Mouse (Mus musculus): ENCODE measurements around the gene 5330417C22Rik.

The 5330417C22Rik gene

DNA sequence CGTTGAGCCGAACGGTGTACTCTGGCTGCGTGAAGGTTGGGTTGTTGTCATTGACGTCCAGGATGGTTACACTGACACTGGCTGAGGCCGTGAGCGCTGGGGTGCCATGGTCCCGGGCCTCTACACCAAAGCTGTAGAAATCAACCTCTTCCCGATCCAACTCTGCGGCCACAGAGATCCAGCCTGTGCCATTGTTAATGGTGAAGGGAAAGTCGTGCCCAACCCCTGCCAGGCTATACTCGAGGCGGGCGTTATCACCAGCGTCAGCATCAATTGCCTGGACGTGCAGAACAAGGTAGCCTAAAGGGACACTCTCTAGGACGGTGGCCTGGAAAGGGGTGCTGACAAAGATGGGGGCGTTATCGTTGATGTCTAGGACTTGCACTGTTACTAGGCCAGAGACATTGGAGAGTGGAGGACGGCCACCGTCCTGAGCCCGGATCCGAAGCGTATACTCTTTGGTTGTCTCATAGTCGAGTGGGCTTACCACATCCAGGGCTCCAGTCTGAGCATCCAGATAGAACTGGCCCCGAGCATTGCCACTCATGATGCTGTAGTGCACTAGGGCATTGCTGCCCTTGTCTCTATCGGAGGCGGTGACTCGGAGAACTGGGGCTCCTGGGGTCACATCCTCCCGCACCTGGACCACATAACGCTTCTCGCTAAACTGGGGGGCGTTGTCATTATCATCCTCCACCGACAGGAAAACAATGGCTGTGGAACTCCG, 122.5 kb downstream of the 5330417C22Rik start:
- CTCF ChIA-PET: no interaction called here

DNA sequence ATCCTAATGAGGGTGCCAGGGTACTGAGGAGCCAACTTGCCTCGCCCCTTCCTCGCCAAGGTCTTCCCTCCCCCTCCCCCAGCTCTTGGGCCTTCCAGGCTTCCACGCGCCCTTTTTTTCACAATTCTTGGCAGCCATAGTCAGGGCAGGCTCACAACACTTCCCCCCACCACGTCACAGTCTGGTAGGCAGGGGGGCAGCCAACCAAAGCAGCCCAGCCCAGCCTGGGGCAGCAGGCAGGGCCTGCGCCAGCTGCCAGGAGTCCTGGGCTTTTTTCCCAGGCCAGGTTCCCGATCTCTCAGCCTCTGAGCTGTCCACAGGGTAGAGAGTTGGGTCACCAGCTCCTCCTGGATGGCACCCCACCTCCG, 124.6 kb downstream of the 5330417C22Rik start:
- CTCF ChIA-PET: no interaction called here

DNA sequence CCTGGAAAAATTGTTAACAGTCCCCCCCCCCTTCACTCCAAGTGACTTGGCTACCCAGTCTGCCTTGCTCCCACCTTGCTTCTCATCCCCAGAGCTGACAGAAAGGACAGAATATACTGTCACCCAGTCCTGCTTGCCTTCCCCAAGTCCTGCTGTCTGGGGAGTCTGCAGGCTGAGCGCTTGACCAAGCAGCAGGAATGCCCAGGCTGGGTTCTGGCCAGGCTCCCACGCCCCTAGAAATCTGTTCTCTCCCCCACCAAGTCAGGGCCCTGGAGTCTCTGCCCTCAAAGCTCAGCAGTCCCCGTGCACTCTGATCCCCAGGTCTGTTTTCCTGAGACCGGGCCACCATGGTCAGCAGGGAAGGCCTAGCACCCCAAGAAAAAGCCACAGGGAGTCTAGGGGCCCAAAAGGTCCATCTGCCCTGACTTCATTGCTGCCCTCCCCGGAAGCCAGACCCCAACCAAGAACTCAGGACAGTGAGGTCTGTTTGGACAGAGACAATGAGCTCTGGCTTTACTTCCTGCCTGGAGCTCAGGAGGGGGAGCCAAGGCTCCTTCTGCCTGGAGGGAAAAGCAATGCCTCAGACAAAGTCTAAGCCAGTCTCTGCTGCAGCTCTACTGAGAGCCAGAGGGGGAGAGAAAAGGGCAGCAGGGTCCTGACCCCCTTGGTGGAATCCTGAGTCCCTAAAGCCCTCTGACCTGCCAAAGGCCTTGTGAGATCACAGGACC, 125.1 kb downstream of the 5330417C22Rik start:
- CTCF ChIA-PET: no interaction called here

DNA sequence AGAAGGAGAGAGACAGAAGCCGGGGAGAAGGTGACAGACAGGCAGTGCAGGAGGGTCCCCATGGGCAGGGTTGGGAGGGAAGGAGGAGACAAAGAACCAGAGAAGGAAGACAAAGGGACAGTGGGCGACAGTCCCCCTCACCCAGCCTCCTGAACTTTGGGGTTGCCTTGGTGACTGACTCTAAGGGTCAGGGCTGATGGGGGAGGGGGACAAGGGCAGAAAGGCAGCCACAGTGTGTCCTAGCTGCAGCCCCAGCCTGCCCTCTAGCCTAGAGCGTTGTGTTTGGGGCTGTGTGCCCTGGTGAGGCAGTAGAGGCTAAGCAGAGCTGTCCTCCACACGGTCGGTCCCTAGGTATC, 126.0 kb downstream of the 5330417C22Rik start:
- CTCF ChIA-PET: no interaction called here

DNA sequence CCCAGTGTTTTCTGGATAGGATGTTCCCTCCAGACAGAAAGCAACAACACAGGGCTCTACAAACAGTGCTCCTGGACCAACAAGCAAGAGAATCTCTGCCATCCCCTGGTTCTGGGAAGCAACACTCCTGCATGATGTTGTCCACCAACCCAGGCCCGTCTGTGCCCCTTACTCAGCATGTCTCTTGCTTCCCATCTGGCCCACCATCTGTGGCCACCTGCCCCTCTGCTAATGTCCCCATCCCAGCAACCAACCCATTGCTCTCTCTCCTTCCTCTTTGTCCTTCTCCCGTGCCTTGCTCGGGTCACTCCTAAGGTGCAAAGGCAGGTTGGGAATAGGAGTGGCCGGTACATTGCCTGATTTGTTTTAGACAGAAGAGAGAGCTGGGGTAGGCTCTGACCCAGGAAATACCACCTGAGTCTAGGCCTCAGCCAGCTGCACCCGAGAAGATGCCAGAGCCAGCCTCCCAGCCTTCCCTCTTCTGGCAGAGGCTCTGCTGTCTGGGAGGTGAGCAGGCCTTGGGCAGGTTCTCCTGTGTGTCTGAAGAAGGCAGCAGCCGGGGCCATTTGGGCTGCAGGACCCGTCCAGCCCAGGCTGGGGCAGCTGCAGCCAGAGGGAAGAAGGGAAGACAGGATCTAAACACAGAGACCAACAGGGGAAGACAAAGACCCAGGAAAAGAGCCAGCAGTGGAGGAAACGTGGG, 126.5 kb downstream of the 5330417C22Rik start:
- CTCF ChIA-PET: no interaction called here

DNA sequence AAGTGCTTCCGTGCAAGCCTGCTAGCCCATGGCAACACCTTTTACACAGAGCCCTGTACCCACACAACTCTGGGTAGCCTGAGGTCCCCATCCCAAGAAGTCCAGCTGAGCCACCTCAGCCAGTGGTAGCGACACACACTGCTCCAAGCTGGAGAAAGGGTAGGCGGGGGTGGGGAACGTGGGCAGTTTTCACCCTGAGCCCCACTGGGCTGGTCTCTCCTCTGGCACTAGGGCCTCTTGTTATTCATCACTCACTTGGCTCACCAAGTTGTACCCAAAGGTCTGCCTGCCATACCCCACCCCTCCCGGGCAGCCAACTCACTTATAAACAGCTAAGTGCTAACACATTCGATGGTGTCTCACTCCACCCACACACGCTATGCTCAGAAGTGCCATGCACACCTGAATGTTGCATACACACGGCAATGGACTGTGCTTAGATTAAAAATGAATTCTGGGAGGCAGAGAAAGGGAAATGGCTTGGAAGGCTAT, 127.8 kb downstream of the 5330417C22Rik start:
- CTCF ChIA-PET: interaction anchor here (0.7 kb wide), 1 partner anchor 37 kb away, joined by 5 read pairs; no protein-coding TSS in a partner anchor

DNA sequence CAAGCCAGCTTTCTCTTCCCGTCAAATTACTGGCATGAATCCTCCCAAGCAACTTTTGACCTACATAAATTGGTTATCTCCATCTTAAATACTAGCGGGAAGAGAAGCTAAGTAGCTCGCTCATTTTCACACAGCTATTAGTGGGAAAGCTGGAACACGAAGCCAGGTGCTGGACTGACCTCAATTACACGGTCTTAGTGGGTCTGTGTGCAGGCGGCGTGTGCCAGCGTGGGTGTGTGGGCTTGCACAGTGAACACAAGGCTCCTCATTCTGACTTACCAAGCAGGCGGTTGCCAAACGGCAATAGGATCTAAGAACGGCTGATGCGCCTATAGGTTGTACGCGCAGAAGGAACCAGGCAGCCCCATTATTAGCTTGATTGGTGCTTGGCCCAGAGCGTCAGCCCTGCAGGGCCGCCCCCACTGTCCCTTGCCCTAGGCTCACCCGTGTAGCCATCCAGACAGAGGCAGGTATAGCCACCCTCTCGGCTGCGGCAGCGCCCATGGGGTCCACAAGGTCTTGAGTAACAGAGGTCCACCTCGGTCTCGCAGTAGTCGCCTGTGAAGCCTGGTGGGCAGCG, 129.9 kb downstream of the 5330417C22Rik start:
- CTCF ChIA-PET: no interaction called here
